Mouse (Mus musculus) myocyte (in vitro differentiated cells): ENCODE data around the gene Abhd14b.

Source experiments
- MYOD1 ChIP-seq, 3 experiments: IDR thresholded peaks; one replicate each; pipeline ENCODE4 v1.6.1; 2011; ENCODE audit warnings: control low read depth in 2 of 3, low read depth in 2 of 3, mild to moderate bottlenecking in 2 of 3, moderate library complexity in 1 of 3; ENCODE audit not compliant: insufficient read length in 2 of 3, control insufficient read depth in 1 of 3
- POLR2A ChIP-seq: IDR thresholded peaks from one replicate; pipeline ENCODE4 v1.6.1; 2011; ENCODE audit warnings: low read depth, mild to moderate bottlenecking, control low read depth, moderate library complexity; ENCODE audit not compliant: insufficient read length
- REST ChIP-seq: IDR thresholded peaks from one replicate; pipeline ENCODE4 v1.6.1; 2011; ENCODE audit warnings: mild to moderate bottlenecking, control low read depth, moderate library complexity; ENCODE audit not compliant: insufficient read depth, insufficient read length
- TCF12 ChIP-seq: IDR thresholded peaks from one replicate; pipeline ENCODE4 v1.6.1; 2011; ENCODE audit warnings: mild to moderate bottlenecking, control low read depth; ENCODE audit not compliant: poor library complexity, insufficient read depth, severe bottlenecking
- USF1 ChIP-seq: IDR thresholded peaks from one replicate; pipeline ENCODE4 v1.6.1; 2011; ENCODE audit warnings: low read depth, mild to moderate bottlenecking, control low read depth, moderate library complexity

DNA sequence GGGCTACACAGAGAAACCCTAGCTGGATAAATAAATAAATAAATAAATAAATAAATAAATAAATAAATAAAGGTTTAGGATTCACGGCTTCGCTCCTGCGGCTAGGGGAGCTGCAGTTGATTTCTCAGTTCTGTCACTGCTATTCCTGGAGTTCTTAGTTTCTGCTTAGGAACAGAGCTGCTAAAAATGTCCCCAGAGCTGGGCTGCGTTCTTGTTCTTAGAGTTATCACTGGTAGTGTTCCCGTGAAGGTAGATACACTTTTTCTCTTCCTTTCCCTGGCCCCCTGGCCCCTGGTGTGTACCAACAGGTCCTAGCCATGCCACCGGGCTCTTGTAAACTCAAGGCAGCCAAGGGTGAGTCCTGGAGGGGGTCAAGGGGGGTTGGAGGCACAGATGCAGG, 30.4 kb upstream of the Abhd14b start:
- TF ChIP-seq POLR2A (no peak), USF1 (no peak), TCF12 (no peak), REST (no peak), MYOD1 (IDR thresholded peaks at IDR 0.05; ENCODE audit: control insufficient read depth in 1 of 3, insufficient read length in 2 of 3, low read depth in 2 of 3) (no peak)
